Mouse (Mus musculus): ENCODE data around the gene Btbd1. TPM values are rescaled to one million over a fixed set of nuclear protein-coding genes. Genes with fewer than 3 reads are reported as not detected.
A peak's percentile ranks its signal among the peaks of the same experiment; 100 is the strongest.

Btbd1 gene
- total and polyA plus RNA-seq, 2 experiments from 2014 or later = 96.6 to 98.6 TPM

DNA sequence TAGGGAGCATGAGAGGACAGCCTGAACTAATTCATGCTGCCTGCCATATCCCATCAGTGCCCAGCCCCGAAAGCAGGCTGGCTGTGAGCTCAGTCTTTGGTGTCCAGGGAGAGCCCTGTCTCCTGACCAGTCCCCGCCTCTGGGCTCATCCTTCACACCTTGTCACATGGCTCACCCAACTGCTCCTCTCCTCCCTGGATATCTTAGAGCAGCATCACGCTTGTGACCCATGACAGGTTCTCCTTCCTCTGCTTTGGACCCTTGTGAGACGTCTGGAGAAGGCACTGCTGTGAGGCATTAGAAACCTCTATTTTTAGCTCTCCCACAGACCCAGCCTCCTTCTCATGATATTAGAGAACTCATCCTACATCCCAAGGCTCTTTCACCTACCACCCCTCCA is 32.7 kb upstream of the Btbd1 start:
- WGBS = 69% methylated on average over 4 of the region's 4 CpGs
- no peak for ATAC-seq (ENCODE audit: insufficient read depth, low read depth)
- Histone ChIP-seq H3K9ac (replicated peaks; ENCODE audit: low read depth, low read length) (no peak overlapping the region), H3K9me3 (replicated peaks; ENCODE audit: control insufficient read depth, low read length) (no peaks in the 10 kb centered on the region), H3K36me3 (replicated peaks; ENCODE audit: control insufficient read depth, insufficient read depth, low read length) (0 out of 2 replicates have a peak, but pooled peaks cover 8% of the 10 kb centered on the region), H3K4me1 (ENCODE audit: control insufficient read depth, insufficient read depth) (peaks cover 16% of the 10 kb centered on the region), H3K27ac (ENCODE audit: low read depth) (peak overlapping the region; percentile 86; the same call in 1 of the 2 replicates), H3K4me2 (ENCODE audit: low read depth, low read length) (peak overlapping the region; percentile 40; the same call in 1 of the 2 replicates), H3K27me3 (ENCODE audit: control insufficient read depth, insufficient read depth, low read length) (no peaks in the 10 kb centered on the region), H3K4me3 (ENCODE audit: low read depth, low read length) (no peak overlapping the region)
- TF ChIP-seq CTCF (IDR thresholded peaks at IDR 0.05; ENCODE audit: low read depth) = no peak
- TF ChIP-seq EP300 (IDR thresholded peaks at IDR 0.05; ENCODE audit: low read depth) = no peak
- no peak for DNase-seq (ENCODE audit: low spot score)

DNA sequence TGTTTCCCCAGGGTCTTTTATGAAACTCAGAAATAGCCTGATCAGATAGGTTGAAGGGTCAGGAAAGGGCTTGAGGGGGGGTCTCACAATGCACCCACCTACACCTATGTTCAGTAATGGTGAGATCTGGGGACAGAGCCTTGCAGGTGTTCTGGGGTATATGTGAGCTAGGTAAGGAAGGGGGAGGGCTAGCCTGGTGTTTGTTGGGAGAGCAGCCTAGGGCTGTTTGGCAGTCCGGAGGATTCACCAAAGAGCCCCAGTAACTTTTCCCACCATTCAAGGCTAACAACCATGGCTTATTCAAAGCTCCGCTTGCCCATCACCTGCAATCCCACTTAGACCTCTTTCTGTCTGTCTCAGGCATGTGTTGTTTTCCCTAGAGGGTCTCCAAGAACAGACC is 32.2 kb upstream of the Btbd1 start:
- no peak for TF ChIP-seq EP300 (IDR thresholded peaks at IDR 0.05; ENCODE audit: low read depth)
- DNase-seq (ENCODE audit: low spot score) (no peak), ATAC-seq (ENCODE audit: insufficient read depth, low read depth) (no peak)
- peak overlapping the region; percentile 86; the same call in 1 of the 2 replicates for H3K27ac ChIP-seq (ENCODE audit: low read depth)
- 0 out of 2 replicates have a peak, but pooled peaks cover 8% of the 10 kb centered on the region for H3K36me3 ChIP-seq (replicated peaks; ENCODE audit: control insufficient read depth, insufficient read depth, low read length)
- peak overlapping the region; percentile 90; the same call in 1 of the 2 replicates for H3K4me2 ChIP-seq (ENCODE audit: low read depth, low read length)
- H3K4me3 ChIP-seq (ENCODE audit: low read depth, low read length) = no peak overlapping the region
- H3K27me3 ChIP-seq (ENCODE audit: control insufficient read depth, insufficient read depth, low read length) = no peaks in the 10 kb centered on the region
- 97% methylated on average over 2 of the region's 2 CpGs for WGBS
- peaks cover 16% of the 10 kb centered on the region for H3K4me1 ChIP-seq (ENCODE audit: control insufficient read depth, insufficient read depth)
- H3K9ac ChIP-seq (replicated peaks; ENCODE audit: low read depth, low read length) = no peak overlapping the region
- no peaks in the 10 kb centered on the region for H3K9me3 ChIP-seq (replicated peaks; ENCODE audit: control insufficient read depth, low read length)

DNA sequence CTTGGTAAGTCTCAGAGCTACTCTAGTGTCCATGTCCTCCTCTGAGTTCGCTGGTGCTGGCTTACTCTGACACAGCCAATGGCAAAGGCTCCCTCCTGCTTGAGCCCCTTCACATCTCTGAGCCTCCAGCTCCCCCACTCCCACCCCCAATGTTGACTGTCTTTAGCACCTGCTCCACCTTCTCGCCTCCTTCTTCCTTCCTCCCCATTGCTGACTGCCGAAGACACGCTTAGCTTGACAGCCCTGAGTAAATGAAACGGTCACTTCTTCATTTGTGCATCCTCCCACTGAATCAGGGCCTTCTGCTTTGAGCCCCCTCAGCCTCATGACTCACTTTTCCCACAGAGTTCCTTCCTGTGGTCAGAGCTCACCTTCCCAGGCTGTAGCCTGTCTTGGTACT is 31.8 kb upstream of the Btbd1 start:
- no peaks in the 10 kb centered on the region for H3K27me3 ChIP-seq (ENCODE audit: control insufficient read depth, insufficient read depth, low read length)
- DNase-seq (ENCODE audit: low spot score) (no peak), ATAC-seq (ENCODE audit: insufficient read depth, low read depth) (no peak)
- peaks cover 16% of the 10 kb centered on the region for H3K4me1 ChIP-seq (ENCODE audit: control insufficient read depth, insufficient read depth)
- H3K27ac ChIP-seq (ENCODE audit: low read depth) = peak overlapping the region; percentile 50; the same call in 1 of the 2 replicates
- TF ChIP-seq EP300 (IDR thresholded peaks at IDR 0.05; ENCODE audit: low read depth) (no peak), CTCF (IDR thresholded peaks at IDR 0.05; ENCODE audit: low read depth) (no peak)
- no peak overlapping the region for H3K9ac ChIP-seq (replicated peaks; ENCODE audit: low read depth, low read length)
- H3K4me3 ChIP-seq (ENCODE audit: low read depth, low read length) = peak overlapping the region; percentile 70; the same call in 1 of the 2 replicates
- no peaks in the 10 kb centered on the region for H3K9me3 ChIP-seq (replicated peaks; ENCODE audit: control insufficient read depth, low read length)
- 59% methylated on average over 5 of the region's 5 CpGs for WGBS
- peak overlapping the region; percentile 90; the same call in 1 of the 2 replicates for H3K4me2 ChIP-seq (ENCODE audit: low read depth, low read length)
- 0 out of 2 replicates have a peak, but pooled peaks cover 8% of the 10 kb centered on the region for H3K36me3 ChIP-seq (replicated peaks; ENCODE audit: control insufficient read depth, insufficient read depth, low read length)

DNA sequence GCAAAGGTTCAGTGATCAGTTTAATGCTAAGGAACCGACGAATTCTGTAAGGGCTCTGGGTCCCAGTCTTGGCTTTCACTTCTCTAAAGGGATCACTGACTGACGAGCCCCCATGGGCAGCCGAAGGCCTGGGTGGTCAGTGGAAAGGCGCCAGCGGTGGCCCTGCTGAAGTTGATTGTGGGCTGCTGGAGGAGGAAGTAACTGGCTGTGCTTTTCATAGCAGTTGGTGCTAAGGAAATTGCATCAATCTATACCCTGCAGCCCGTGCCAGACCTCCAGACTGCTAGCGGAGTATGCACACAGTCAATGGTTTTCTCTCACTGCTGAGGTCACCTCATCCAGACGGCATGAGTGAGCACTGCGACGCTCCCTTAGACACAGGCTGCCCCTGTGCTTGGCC is 30.8 kb upstream of the Btbd1 start:
- Histone ChIP-seq H3K9me3 (replicated peaks; ENCODE audit: control insufficient read depth, low read length) (no peaks in the 10 kb centered on the region), H3K27me3 (ENCODE audit: control insufficient read depth, insufficient read depth, low read length) (no peaks in the 10 kb centered on the region), H3K9ac (replicated peaks; ENCODE audit: low read depth, low read length) (peak overlapping the region; percentile 75), H3K27ac (ENCODE audit: low read depth) (peak overlapping the region; percentile 50), H3K4me1 (ENCODE audit: control insufficient read depth, insufficient read depth) (peaks cover 16% of the 10 kb centered on the region), H3K36me3 (replicated peaks; ENCODE audit: control insufficient read depth, insufficient read depth, low read length) (0 out of 2 replicates have a peak, but pooled peaks cover 4% of the 10 kb centered on the region), H3K4me3 (ENCODE audit: low read depth, low read length) (peak overlapping the region; percentile 70), H3K4me2 (ENCODE audit: low read depth, low read length) (peak overlapping the region; percentile 90)
- no peak for TF ChIP-seq CTCF (IDR thresholded peaks at IDR 0.05; ENCODE audit: low read depth)
- no peak for TF ChIP-seq EP300 (IDR thresholded peaks at IDR 0.05; ENCODE audit: low read depth)
- DNase-seq (ENCODE audit: low spot score) = no peak
- WGBS = 37% methylated on average over 11 of the region's 11 CpGs
- no peak for ATAC-seq (ENCODE audit: insufficient read depth, low read depth)

DNA sequence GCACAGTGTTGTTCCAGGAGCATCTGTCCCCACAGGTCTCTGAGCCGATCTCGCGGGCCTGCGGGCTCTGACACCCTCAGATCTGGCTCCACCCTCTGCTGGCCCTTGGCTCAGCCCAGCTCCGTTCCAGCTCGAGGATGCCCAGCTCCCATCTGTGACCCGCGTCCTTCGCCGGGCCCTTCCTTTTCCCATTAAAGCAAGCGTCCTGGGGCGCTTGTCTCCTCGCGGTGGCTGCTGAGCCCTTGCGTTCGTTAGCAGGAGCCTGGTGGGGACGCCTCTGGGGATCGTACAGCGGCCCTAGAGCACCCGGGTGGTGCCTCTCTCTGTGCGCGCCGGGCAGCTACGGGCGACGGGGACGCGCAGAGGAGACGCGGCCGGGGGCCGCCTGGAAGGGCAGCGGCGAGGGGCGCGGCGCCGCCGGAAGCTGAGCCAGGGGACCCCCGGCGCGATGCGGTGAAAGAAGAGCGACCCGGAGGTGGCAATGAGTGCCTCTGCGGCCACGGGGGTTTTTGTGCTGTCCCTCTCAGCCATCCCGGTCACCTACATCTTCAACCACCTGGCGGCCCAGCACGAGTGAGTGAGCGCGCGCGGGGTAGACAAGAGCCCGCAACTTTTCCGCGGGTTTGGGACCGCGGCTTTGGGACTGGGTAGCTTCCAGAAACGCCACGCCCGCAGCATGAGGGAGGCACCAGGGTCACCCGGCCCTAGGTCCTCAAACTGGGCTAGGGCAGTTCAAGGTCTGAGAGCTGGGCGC is 29.9 kb upstream of the Btbd1 start, which contains the start of gene Tm6sf1:
Tm6sf1 (plus strand) TSS at position 34 of the 754 bp plus-strand sequence.
- Histone ChIP-seq H3K4me3 (ENCODE audit: low read depth, low read length) (peak within 1 kb of the TSS; percentile 70), H3K9me3 (replicated peaks; ENCODE audit: control insufficient read depth, low read length) (no peaks in the 10 kb centered on the region), H3K4me1 (ENCODE audit: control insufficient read depth, insufficient read depth) (peaks cover 25% of the 10 kb centered on the region), H3K4me2 (ENCODE audit: low read depth, low read length) (peak within 1 kb of the TSS; percentile 90), H3K27ac (ENCODE audit: low read depth) (peak within 1 kb of the TSS; percentile 50), H3K9ac (replicated peaks; ENCODE audit: low read depth, low read length) (peak within 1 kb of the TSS; percentile 75), H3K27me3 (ENCODE audit: control insufficient read depth, insufficient read depth, low read length) (no peaks in the 10 kb centered on the region), H3K36me3 (replicated peaks; ENCODE audit: control insufficient read depth, insufficient read depth, low read length) (no peaks in the 10 kb centered on the region)
- no peak for TF ChIP-seq CTCF (IDR thresholded peaks at IDR 0.05; ENCODE audit: low read depth)
- TF ChIP-seq EP300 (IDR thresholded peaks at IDR 0.05; ENCODE audit: low read depth) = no peak
- WGBS = under 1% methylated on average over 58 of the region's 64 CpGs
- DNase-seq (ENCODE audit: low spot score) (peak; percentile 39), ATAC-seq (ENCODE audit: insufficient read depth, low read depth) (peak; percentile 63)
